Mouse (Mus musculus): ENCODE data around the gene Acad12. TPM values are rescaled to one million over a fixed set of nuclear protein-coding genes. Genes with fewer than 3 reads are reported as not detected.

The Acad12 gene
- polyA plus RNA-seq (2015; fragmentation: Nextera tagmentation; extraction: Ambion mirVana) = 2.7 and 3.4 TPM in 2 replicates

DNA sequence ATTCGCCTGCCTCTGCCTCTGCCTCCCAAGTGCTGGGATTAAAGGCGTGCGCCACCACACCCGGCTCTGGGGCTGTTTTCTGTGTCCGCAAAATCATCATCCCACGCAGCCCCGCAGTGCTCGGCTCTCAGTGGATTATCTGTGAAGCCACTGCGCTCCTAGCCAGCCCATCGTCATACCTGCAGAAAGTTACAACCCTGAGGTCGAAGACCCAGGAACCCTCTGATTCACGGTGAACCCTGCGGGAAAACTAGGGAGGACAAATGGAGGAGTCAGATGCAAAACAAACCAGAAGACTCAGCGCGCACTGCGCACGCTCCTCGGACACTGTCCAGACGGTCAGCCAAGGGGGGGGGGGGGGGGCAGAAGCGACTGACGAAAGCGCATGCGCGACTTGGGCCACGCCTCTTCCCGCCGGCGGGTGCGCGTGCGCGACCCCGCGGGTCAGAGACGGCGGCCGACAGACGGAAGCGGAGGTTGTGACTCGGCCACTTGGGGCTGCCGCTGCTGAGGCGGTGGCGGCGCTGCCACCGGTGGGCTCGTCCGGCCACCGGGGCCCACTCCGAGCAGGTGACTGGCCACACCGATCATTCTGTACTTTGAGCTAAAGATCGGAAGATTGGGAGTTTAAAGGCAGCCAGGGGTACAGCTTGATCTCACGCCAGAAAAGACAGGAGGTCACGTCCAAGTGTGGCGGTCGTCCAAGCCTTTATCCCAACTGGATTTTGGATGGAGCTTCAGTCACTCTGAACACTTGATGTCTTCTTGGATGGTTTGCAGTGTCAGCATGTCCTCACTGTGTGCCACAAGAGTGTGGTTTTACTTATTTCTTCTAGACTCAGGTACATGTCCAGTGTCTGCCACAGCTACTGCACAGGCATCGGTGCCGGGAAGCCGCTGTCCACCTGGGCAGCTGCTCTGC lies at the start of gene Acad12:
TSS of gene Acad12 (minus strand) at position 347 of the 922 bp plus-strand sequence.
- Histone ChIP-seq H3K4me1 (replicated peaks; ENCODE audit: control insufficient read depth, insufficient read depth, low read length) (peaks cover 5% of the 10 kb centered on the region), H3K4me2 (ENCODE audit: low read depth, low read length) (peak within 1 kb of the TSS; percentile 86), H3K9ac (ENCODE audit: low read length) (peak within 1 kb of the TSS; percentile 84), H3K36me3 (ENCODE audit: control insufficient read depth, insufficient read depth, low read length) (no peaks in the 10 kb centered on the region), H3K27me3 (ENCODE audit: control insufficient read depth, insufficient read depth, low read depth, low read length) (no peaks in the 10 kb centered on the region), H3K4me3 (ENCODE audit: low read length) (peak within 1 kb of the TSS; percentile 82), H3K27ac (ENCODE audit: low read length) (peak within 1 kb of the TSS; percentile 76), H3K9me3 (ENCODE audit: control insufficient read depth, low read length) (no peaks in the 10 kb centered on the region)
- ATAC-seq (ENCODE audit: low read depth) = peak; percentile 93
- under 1% methylated on average over 51 of the region's 58 CpGs for WGBS

DNA sequence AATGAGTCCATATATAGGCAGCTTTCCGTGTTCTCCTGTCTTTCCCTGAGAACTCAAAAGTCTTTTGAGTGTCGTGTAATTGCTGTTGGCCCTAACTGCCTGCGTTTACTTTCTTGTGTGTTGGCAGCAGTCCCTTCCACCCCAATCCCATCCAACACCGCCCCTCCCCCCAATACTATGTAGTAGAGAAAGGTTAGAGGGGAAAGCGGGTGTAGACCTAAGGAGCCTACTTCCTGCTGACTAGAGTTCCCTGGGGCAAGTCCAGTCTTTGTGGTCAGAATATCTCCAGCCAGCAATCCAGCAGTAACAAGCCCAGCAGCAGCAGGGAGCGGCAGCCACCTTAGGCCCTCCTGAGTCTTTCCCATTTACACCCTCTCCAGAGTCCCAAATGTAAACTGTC lies 49.7 kb upstream of the Acad12 start:
- H3K27ac ChIP-seq (ENCODE audit: low read length) = 0 out of 2 replicates have a peak overlapping the region, but pooled peaks have one; percentile 5
- H3K9me3 ChIP-seq (ENCODE audit: control insufficient read depth, low read length) = no peaks in the 10 kb centered on the region
- no peaks in the 10 kb centered on the region for H3K27me3 ChIP-seq (ENCODE audit: control insufficient read depth, insufficient read depth, low read depth, low read length)
- H3K9ac ChIP-seq (ENCODE audit: low read length) = no peak overlapping the region
- H3K4me3 ChIP-seq (ENCODE audit: low read length) = no peak overlapping the region
- 45% methylated on average over 6 of the region's 6 CpGs for WGBS
- H3K4me1 ChIP-seq (replicated peaks; ENCODE audit: control insufficient read depth, insufficient read depth, low read length) = no peaks in the 10 kb centered on the region; the same call in 1 of the 2 replicates
- no peak overlapping the region for H3K4me2 ChIP-seq (ENCODE audit: low read depth, low read length)
- H3K36me3 ChIP-seq (ENCODE audit: control insufficient read depth, insufficient read depth, low read length) = peaks cover 18% of the 10 kb centered on the region
- peak; percentile 60; the same call in 1 of the 2 replicates for ATAC-seq (ENCODE audit: low read depth)

DNA sequence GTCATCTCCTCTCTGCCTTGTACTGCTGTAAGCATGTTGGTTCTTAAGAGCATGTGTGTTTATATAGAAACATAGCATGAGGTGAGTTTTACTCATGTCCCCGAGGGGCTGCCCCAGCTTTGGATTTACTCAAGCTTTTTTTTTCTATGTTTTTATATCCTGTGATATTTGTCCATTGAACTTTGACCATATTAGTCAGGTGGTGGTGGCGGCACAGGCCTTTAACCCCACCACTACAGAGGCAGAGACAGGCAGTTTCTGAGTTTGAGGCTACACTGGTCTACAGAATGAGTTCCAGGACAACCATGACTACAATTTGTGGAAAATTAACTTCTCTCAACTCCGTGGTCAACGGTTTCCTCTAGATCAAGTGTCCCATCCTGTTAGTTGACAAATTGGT lies 48.3 kb upstream of the Acad12 start:
- no peak for ATAC-seq (ENCODE audit: low read depth)
- Histone ChIP-seq H3K27me3 (ENCODE audit: control insufficient read depth, insufficient read depth, low read depth, low read length) (no peaks in the 10 kb centered on the region), H3K4me2 (ENCODE audit: low read depth, low read length) (no peak overlapping the region), H3K9ac (ENCODE audit: low read length) (no peak overlapping the region), H3K36me3 (ENCODE audit: control insufficient read depth, insufficient read depth, low read length) (peaks cover 19% of the 10 kb centered on the region), H3K4me1 (replicated peaks; ENCODE audit: control insufficient read depth, insufficient read depth, low read length) (peaks cover 2% of the 10 kb centered on the region), H3K9me3 (ENCODE audit: control insufficient read depth, low read length) (no peaks in the 10 kb centered on the region), H3K27ac (ENCODE audit: low read length) (no peak overlapping the region), H3K4me3 (ENCODE audit: low read length) (no peak overlapping the region)
- WGBS = 66% methylated on average over 4 of the region's 4 CpGs

DNA sequence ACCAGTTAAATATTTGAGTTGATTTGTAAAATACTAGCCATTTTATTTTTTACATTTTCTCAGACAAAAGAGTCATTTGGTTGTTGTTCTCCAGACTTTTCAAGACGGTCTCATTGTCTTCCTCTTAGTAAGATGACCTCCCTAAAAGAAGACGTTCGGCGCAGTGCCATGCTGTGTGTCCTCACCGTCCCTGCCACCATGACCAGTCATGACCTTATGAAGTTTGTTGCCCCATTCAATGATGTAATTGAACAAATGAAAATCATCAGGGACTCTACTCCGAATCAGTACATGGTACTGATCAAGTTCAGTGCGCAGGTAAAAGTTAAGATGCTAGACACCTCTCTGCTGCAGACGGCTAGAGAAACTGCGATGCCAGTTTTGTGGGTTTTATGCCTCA lies 46.2 kb upstream of the Acad12 start:
- no peak overlapping the region for H3K4me3 ChIP-seq (ENCODE audit: low read length)
- no peaks in the 10 kb centered on the region for H3K9me3 ChIP-seq (ENCODE audit: control insufficient read depth, low read length)
- no peaks in the 10 kb centered on the region for H3K27me3 ChIP-seq (ENCODE audit: control insufficient read depth, insufficient read depth, low read depth, low read length)
- no peak overlapping the region for H3K9ac ChIP-seq (ENCODE audit: low read length)
- no peak overlapping the region for H3K4me2 ChIP-seq (ENCODE audit: low read depth, low read length)
- H3K4me1 ChIP-seq (replicated peaks; ENCODE audit: control insufficient read depth, insufficient read depth, low read length) = peaks cover 12% of the 10 kb centered on the region
- ATAC-seq (ENCODE audit: low read depth) = no peak
- WGBS = 93% methylated on average over 9 of the region's 9 CpGs
- peaks cover 19% of the 10 kb centered on the region for H3K36me3 ChIP-seq (ENCODE audit: control insufficient read depth, insufficient read depth, low read length)
- H3K27ac ChIP-seq (ENCODE audit: low read length) = no peak overlapping the region

DNA sequence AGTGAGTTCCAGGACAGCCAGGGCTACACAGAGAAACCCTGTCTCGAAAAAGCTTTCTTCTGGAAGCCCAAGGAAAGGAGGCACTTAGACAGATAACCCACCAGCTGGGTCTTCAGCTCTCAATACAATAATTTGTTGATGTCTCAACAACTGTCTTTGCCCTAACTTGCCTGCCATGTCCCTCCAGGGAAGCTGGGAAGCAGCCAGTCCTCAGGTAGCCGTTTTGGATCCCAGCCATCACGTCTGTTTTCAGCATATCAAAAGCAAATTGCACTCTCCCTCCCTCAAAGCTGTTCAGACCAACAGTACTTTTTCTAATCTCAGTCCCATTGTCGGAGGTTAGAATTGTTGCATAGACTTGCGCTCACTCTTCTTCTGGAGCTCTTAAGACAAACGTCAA lies 45.3 kb upstream of the Acad12 start:
- no peak overlapping the region for H3K4me2 ChIP-seq (ENCODE audit: low read depth, low read length)
- H3K9ac ChIP-seq (ENCODE audit: low read length) = no peak overlapping the region
- peaks cover 15% of the 10 kb centered on the region for H3K4me1 ChIP-seq (replicated peaks; ENCODE audit: control insufficient read depth, insufficient read depth, low read length)
- no peak overlapping the region for H3K4me3 ChIP-seq (ENCODE audit: low read length)
- no peaks in the 10 kb centered on the region for H3K27me3 ChIP-seq (ENCODE audit: control insufficient read depth, insufficient read depth, low read depth, low read length)
- H3K9me3 ChIP-seq (ENCODE audit: control insufficient read depth, low read length) = no peaks in the 10 kb centered on the region
- no peak for ATAC-seq (ENCODE audit: low read depth)
- H3K27ac ChIP-seq (ENCODE audit: low read length) = no peak overlapping the region
- 85% methylated on average over 6 of the region's 6 CpGs for WGBS
- H3K36me3 ChIP-seq (ENCODE audit: control insufficient read depth, insufficient read depth, low read length) = peaks cover 17% of the 10 kb centered on the region

DNA sequence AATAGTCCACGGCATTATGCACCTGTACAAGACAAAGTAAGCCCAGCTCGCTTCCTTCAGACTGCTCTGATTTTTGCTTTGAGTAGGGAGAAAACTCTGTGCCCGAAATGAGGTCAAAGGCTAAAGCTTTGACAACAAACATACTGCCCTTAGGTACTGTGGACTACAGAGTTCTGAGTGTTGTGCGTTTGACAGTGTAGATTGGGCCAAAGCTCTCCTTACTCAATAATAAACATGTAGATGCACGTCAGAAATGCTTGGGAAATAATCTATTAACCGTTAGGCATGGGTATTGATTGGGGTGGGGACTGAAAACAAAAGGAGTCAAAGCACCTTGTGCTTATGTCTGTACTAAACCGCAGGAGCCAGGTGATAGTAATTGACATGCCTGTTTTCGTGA lies 44.7 kb upstream of the Acad12 start:
- H3K4me2 ChIP-seq (ENCODE audit: low read depth, low read length) = no peak overlapping the region
- 80% methylated on average over 8 of the region's 8 CpGs for WGBS
- no peak for ATAC-seq (ENCODE audit: low read depth)

DNA sequence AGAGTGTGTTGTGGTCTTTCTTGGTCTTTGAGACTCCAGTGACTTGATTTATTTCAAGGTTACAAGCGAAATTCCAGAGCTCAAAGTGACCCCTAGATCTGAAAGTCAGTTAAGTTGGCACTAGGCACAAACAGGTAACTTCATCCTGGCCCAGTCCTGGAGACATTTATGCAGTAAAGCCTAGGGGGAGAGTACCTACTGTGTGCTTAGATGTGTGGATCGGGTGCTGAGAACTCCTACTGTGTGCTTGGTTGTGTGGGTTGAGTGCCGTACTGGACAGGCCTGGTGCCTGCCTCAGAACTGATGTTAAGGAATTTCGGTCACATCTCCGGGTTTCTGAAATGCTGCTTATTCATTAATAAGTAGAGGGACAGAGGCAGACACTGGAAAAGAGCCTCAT lies 42.8 kb upstream of the Acad12 start:
- no peaks in the 10 kb centered on the region for H3K9me3 ChIP-seq (ENCODE audit: control insufficient read depth, low read length)
- peak overlapping the region; percentile 96 for H3K4me3 ChIP-seq (ENCODE audit: low read length)
- WGBS = 77% methylated on average over 5 of the region's 5 CpGs
- H3K36me3 ChIP-seq (ENCODE audit: control insufficient read depth, insufficient read depth, low read length) = peaks cover 14% of the 10 kb centered on the region
- peak overlapping the region; percentile 97 for H3K9ac ChIP-seq (ENCODE audit: low read length)
- peak overlapping the region; percentile 62 for H3K4me2 ChIP-seq (ENCODE audit: low read depth, low read length)
- H3K27me3 ChIP-seq (ENCODE audit: control insufficient read depth, insufficient read depth, low read depth, low read length) = no peaks in the 10 kb centered on the region
- no peak for ATAC-seq (ENCODE audit: low read depth)
- H3K27ac ChIP-seq (ENCODE audit: low read length) = no peak overlapping the region
- H3K4me1 ChIP-seq (replicated peaks; ENCODE audit: control insufficient read depth, insufficient read depth, low read length) = peaks cover 15% of the 10 kb centered on the region

More for the DNA sequence above, 44.7 kb upstream of the Acad12 start:
- H3K9me3 ChIP-seq (ENCODE audit: control insufficient read depth, low read length) = no peaks in the 10 kb centered on the region
- no peak overlapping the region for H3K27ac ChIP-seq (ENCODE audit: low read length)
- H3K4me3 ChIP-seq (ENCODE audit: low read length) = no peak overlapping the region
- no peak overlapping the region for H3K9ac ChIP-seq (ENCODE audit: low read length)
- H3K36me3 ChIP-seq (ENCODE audit: control insufficient read depth, insufficient read depth, low read length) = peaks cover 17% of the 10 kb centered on the region
- H3K4me1 ChIP-seq (replicated peaks; ENCODE audit: control insufficient read depth, insufficient read depth, low read length) = peaks cover 15% of the 10 kb centered on the region
- no peaks in the 10 kb centered on the region for H3K27me3 ChIP-seq (ENCODE audit: control insufficient read depth, insufficient read depth, low read depth, low read length)

DNA sequence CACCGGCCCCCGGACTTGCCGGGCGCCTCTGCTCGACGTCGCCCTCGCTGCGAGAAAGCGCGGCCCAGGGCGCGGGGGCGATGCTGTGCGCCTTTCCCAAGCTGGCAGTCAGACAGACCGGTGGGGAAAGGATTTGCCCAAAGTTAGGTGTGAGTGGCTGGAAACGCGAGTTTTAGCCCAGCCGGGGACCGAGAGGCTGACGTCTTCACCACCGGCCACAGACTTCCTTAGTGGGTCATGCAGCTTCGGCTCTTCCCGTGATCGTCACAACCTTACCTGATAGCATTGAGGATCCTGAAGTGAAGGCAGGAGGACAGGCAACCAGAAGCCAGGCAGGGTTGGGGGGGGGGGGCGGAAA lies 42.1 kb upstream of the Acad12 start:
- Histone ChIP-seq H3K9ac (ENCODE audit: low read length) (peak overlapping the region; percentile 97), H3K4me2 (ENCODE audit: low read depth, low read length) (peak overlapping the region; percentile 62), H3K9me3 (ENCODE audit: control insufficient read depth, low read length) (no peaks in the 10 kb centered on the region), H3K27me3 (ENCODE audit: control insufficient read depth, insufficient read depth, low read depth, low read length) (no peaks in the 10 kb centered on the region), H3K27ac (ENCODE audit: low read length) (peak overlapping the region; percentile 70), H3K36me3 (ENCODE audit: control insufficient read depth, insufficient read depth, low read length) (peaks cover 14% of the 10 kb centered on the region), H3K4me1 (replicated peaks; ENCODE audit: control insufficient read depth, insufficient read depth, low read length) (peaks cover 15% of the 10 kb centered on the region), H3K4me3 (ENCODE audit: low read length) (peak overlapping the region; percentile 96)
- ATAC-seq (ENCODE audit: low read depth) = peak; percentile 15; the same call in 1 of the 2 replicates
- 0% methylated on average over 26 of the region's 26 CpGs for WGBS

DNA sequence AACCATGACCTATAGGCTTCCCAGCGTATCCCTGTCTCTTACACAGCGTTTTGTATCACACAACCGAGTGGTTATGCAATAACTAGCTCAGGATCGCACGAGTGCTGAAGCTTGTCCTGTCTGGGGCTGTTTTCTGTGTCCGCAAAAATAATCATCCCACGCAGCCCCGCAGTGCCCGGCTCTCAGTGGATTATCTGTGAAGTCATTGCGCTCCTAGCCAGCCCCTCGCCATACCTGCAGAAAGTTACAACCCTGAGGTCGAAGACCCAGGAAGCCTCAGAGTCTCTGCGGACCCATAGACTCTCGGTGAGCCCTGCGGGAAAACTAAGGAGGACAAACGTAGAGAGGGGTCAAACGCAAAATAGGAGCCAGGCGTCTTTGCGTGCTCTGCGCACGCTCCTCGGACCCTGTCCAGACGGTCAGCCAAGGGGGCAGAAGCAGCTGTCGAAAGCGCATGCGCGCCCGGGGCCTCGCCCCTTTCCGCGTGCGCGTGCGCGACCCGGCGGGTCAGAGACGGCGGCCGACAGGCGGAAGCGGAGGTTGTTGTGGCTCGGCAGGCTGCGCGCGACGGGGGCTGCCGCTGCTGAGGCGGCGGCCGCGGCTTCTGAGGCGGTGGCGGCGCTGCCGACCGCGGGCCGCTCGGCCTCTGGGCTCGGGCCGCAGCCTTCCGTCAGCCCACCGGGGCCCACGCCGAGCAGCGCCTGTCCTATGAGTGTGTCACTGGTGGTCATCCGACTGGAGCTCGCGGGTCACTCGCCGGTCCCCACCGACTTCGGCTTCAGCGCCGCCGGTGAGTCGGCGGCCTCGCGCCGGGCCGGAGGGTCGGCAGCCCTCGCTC lies 41.5 kb upstream of the Acad12 start, which contains the start of the genes Acad10 and Brap:
TSS of gene Acad10 (minus strand) at position 456 of the 838 bp plus-strand sequence.
TSS of gene Brap (plus strand) at position 505 of the 838 bp plus-strand sequence.
- Histone ChIP-seq H3K4me1 (replicated peaks; ENCODE audit: control insufficient read depth, insufficient read depth, low read length) (peaks cover 15% of the 10 kb centered on the region), H3K27ac (ENCODE audit: low read length) (peak within 1 kb of the TSS; percentile 70), H3K9me3 (ENCODE audit: control insufficient read depth, low read length) (no peaks in the 10 kb centered on the region), H3K27me3 (ENCODE audit: control insufficient read depth, insufficient read depth, low read depth, low read length) (no peaks in the 10 kb centered on the region), H3K36me3 (ENCODE audit: control insufficient read depth, insufficient read depth, low read length) (peaks cover 14% of the 10 kb centered on the region), H3K4me3 (ENCODE audit: low read length) (peak within 1 kb of the TSS; percentile 96), H3K4me2 (ENCODE audit: low read depth, low read length) (peak within 1 kb of the TSS; percentile 62), H3K9ac (ENCODE audit: low read length) (peak within 1 kb of the TSS; percentile 97)
- under 1% methylated on average over 73 of the region's 85 CpGs for WGBS
- peak; percentile 96 for ATAC-seq (ENCODE audit: low read depth)
